Mouse (Mus musculus) myocyte (in vitro differentiated cells): ENCODE data around the gene Fam160a1.

Experiments used
- E2F4 ChIP-seq: IDR thresholded peaks from one replicate; pipeline ENCODE4 v1.6.1; 2011; ENCODE audit warnings: mild to moderate bottlenecking, control low read depth, moderate library complexity; ENCODE audit not compliant: insufficient read depth
- MAX ChIP-seq: IDR thresholded peaks from one replicate; pipeline ENCODE4 v1.6.1; 2011; ENCODE audit warnings: low read depth, mild to moderate bottlenecking, control low read depth
- POLR2A ChIP-seq: IDR thresholded peaks from one replicate; pipeline ENCODE4 v1.6.1; 2011; ENCODE audit warnings: low read depth, mild to moderate bottlenecking, control low read depth, moderate library complexity; ENCODE audit not compliant: insufficient read length
- REST ChIP-seq: IDR thresholded peaks from one replicate; pipeline ENCODE4 v1.6.1; 2011; ENCODE audit warnings: mild to moderate bottlenecking, control low read depth, moderate library complexity; ENCODE audit not compliant: insufficient read depth, insufficient read length
- SRF ChIP-seq: IDR thresholded peaks from one replicate; pipeline ENCODE4 v1.6.1; 2011; ENCODE audit warnings: low read depth; ENCODE audit not compliant: control insufficient read depth, insufficient read length
- TCF3 ChIP-seq: IDR thresholded peaks from one replicate; pipeline ENCODE4 v1.6.1; 2011; ENCODE audit warnings: low read depth, control low read depth; ENCODE audit not compliant: insufficient read length
- USF1 ChIP-seq: IDR thresholded peaks from one replicate; pipeline ENCODE4 v1.6.1; 2011; ENCODE audit warnings: low read depth, mild to moderate bottlenecking, control low read depth, moderate library complexity

DNA sequence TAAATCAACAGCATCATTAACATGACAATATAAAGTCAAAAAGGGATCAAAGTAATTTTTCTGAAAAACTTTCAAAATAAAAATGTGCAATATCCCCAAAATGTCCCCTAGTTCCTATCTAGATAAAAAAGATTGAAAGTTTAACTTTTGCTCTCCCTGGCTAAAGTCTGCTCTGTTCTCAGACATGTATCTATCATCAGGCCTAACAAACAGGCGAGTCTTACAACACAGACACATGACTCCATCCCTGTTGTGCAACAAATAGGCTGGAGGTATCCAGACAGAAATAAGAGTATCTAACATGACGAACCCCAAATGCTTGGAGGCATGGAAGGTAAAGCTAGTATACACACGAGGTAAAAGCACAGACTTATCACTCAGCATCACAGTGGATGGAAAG, 2.2 kb upstream of the Fam160a1 start:
- TF ChIP-seq MAX (no peak), POLR2A (no peak), E2F4 (no peak), SRF (no peak), TCF3 (no peak), REST (no peak), USF1 (no peak)
